Mouse (Mus musculus) thymus, adult 2 months (tissue): ENCODE results near the gene Zfp981.
"Not testable (repeated sequence)": the region's sequence is repeated elsewhere in the genome, so short reads cannot be mapped to it uniquely, and the experiment has no call there.

Source experiments
- CTCF ChIP-seq: fragments of 200-500 bp; IDR thresholded peaks from 2 replicates; pipeline ENCODE4 v1.5.1; 2012; ENCODE audit warnings: mild to moderate bottlenecking, control low read depth, low read length, moderate library complexity, borderline replicate concordance; ENCODE audit not compliant: control insufficient read depth, poor library complexity, insufficient read depth; ENCODE audit errors: extremely low read depth
- POLR2A ChIP-seq: fragments of 200-500 bp; IDR thresholded peaks from 2 replicates; pipeline ENCODE4 v1.6.1; 2012; ENCODE audit warnings: mild to moderate bottlenecking, low read length, control low read depth, moderate library complexity; ENCODE audit not compliant: control insufficient read depth, poor library complexity, insufficient read depth; ENCODE audit errors: extremely low read depth

DNA sequence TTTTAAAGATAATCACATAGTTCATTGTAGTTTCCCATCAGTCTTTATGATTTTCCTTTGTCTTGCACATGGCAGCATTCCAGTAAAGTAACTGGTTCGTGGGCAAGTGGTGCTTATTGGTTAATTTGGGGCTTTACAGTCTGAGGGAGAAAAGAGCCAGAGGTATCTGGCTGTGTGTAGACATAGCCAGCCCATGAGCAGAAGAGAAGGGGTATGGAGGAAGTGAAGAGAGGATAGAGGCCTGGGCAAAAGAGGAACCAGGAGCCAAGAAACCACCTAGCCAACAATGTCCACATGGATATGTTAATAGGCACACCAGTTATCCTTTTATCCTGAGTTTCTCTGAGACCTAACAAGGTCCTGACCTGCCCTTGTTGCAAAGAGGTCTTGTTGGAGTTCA, 47.7 kb upstream of the Zfp981 start:
- TF ChIP-seq CTCF, POLR2A: not testable (repeated sequence)
